Mouse (Mus musculus) lung, postnatal 36 days (tissue): ENCODE results near the gene Rp9.
A peak's percentile ranks its signal among the peaks of the same experiment; 100 is the strongest.
"Not testable (repeated sequence)": the region's sequence is repeated elsewhere in the genome, so short reads cannot be mapped to it uniquely, and the experiment has no call there.

ENCODE experiments used
- DNase-seq: peaks from one replicate; pipeline ENCODE4 v3.0.0; 2022; ENCODE audit warnings: mixed read lengths

The Rp9 gene

DNA sequence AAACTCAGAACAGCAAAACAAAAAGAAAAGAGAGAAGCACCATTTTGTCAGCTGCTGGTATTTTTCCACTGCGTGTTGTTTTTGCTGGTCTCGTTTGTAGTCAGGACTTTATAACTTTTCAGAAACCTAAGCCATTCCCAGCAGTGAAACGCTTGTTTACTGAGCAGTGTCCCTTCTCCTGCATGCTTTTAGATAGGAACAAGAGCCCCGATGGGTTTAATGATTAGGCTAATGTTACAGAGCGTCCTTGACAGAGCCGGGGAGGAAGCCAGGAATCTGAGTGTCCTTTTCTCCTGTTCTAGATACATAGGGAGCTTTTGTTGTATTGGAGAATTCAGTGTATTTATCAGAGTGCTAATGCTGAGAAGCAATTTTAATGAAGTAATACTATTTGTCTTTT is 52.0 kb downstream of the Rp9 start:
- DNase-seq = no peak

DNA sequence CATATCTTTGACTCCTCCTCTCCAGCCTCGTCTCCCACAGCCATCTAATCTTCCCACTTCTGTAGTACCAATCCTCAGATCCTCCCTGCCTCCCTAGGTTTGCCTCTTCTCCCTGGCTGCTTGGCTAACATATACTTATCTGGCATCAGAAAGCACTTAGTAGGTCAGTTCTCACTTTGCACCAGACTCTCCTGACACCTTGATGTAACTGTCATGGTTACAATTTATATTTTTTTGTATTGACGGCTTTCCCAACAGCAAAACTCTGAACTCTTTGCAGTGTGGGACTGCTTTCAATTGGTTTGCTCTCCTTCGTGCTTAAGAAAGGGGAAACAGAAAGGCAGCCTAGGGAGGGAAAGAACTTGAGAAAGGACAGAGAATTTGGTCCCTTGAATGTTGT is 53.4 kb downstream of the Rp9 start:
- DNase-seq = no peak

DNA sequence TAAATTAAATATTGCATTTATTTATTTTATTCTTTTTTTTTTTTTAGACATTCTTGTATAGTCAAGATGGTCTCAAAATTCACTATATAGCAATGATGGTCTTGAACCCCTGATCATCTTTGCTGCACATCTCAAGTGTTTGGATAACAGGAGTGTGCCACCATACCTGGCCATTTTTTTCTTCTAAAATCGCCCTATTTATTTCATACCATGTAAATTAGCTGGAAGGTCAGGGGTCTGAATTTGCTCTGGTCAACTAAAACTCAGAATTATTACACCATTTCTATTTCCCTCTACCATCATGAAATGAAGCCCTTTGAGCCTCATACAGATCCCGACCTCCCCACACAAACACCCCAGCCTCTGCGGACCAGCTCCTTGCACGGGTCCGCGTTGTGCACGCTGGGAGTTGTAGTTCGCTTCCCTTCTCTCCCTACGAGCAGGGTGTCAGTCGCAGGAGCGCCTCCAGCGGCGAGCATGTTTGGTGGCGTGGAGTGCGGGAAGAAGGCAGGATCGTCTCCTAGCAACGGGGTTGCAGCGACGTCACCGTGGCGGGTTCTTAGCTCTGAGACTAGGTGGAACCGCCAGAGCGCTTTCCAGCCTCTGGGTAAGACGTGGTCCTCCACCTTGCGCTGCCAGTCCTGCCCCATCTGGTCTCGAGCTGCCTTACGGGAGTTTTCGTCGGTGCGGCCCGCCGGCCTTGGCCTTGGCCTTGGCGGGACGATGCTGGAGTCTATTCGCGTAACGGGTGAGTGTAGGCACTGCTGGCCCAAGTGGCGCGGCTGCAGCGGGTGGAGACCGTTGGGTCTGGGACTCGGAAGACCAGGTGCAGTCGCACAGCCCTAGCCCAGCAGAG is 58.3 kb downstream of the Rp9 start, which contains the start of gene 9530077C05Rik:
Gene 9530077C05Rik, plus strand, starts transcription at position 512 of the 856 bp plus-strand sequence.
- DNase-seq = peak; percentile 99

DNA sequence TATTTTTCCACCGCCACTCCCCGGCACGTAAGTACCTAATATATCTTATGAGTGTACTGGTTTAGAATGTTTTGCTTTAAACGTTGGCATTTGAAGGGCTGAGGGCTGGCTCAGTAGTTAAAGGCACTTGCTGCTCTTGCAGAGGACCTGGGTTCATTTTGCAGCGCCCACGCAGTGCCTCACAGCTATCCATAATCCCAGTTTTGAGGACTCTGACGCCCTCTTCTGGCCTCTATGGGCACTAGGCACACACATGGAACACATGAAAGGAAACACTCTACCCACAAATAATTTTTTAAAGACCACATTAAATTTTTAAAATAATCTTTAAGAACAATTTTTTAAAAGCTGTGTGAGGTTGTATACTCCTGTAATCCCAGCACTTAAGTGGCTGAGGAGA is 60.0 kb downstream of the Rp9 start:
- DNase-seq = no peak

DNA sequence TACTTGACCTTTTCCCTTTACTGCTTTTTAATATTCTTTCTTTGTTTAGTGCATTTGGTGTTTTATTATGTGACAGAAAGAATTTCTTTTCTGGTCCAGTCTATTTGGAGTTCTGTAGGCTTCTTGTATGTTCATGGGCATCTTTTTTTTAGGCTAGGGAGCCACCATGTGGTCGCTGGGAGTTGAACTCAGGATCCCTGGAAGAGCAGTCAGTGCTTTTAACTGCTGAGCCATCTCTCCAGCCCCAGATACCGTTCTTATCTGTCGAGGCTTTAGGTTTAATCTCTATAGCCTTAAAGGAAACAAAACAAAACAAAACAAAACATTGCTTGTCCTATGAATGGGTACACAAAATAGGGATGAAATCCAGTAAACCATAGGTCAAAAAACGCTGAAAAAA is 61.2 kb downstream of the Rp9 start:
- DNase-seq = peak; percentile 53

DNA sequence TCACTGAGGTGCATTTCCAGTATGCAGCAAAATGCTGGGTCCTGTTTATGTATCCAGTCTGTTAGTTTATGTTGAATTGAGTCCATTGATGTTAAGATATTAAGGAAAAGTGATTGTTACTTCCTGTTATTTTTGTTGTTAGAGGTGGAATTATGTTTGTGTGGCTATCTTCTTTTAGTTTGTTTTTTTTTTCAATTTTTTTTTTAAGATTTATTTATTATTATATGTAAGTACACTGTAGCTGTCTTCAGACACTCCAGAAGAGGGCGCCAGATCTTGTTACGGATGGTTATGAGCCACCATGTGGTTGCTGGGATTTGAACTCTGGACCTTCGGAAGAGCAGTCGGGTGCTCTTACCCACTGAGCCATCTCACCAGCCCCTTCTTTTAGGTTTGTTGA is 61.9 kb downstream of the Rp9 start:
- DNase-seq = not testable (repeated sequence)

DNA sequence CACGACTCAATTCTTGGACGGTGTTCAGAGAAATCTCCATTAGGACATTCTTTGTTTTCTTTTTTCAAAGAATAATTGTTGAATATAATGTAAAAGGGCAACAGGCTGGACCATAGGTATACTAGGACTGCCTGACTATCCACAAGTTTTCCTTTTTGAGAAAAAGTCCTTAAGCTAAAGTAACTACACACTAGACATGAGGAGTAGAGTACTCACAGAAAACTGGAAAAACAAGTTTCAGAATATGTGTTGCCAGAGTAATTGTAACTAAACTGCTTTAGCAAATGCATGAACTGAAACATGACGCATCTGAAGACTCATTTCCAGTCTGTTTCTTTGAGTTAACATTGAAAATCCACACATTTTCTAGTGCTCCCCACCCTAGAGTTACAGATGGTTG is 64.1 kb downstream of the Rp9 start:
- DNase-seq = peak; percentile 10

DNA sequence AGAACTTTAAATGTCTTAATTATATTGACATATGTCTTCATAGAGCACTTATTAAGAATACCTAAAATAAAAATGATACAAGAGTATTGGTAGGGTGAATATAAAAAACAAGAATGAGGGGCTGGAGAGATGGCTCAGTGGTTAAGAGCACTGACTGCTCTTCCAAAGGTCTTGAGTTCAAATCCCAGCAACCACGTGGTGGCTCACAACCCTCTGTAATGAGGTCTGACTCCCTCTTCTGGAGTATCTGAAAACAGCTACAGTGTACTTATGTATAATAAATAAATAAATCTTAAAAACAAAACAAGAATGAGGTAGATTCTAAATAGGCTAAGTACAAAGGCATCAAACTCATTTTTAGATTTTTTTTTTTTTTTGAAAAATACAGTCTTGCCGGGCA is 66.0 kb downstream of the Rp9 start:
- not testable (repeated sequence) for DNase-seq

DNA sequence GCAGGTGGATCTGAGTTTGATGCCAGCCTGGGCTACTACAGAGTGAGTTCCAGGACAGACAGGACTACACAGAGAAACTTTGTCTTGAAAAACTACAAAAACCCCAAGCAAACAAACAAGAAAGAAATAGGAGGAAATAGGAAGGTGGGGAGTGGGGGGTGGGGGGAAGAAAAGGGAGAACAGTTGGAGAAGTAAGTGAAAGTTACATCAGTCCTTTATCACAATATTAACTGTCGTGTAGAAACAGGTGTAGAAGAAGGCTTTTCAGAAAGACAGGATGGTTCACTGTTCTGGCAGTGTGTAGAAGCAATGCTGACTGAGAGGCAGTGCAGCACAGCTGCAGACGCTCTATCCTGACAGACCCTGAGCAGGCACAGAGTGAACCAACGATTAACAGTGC is 66.6 kb downstream of the Rp9 start:
- DNase-seq = no peak

DNA sequence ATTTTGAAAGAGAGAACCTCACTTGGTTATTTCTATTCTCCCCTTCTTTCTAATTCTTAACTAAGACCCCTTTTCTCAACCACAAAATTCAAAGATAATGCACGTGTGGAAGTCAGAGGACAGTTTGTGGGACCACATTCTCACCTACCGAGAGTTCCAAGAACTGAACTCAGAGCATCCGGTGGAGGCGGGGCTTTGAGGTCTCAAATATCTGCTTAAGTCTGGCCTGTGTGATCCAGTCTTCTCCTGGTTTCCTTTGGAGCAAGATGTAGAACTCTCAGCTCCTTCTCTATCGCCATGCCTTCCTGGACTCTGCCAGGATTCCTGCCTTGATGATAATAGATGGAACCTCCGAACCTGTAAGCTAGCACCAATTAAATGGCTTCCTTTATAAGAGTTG is 67.5 kb downstream of the Rp9 start:
- DNase-seq = no peak

DNA sequence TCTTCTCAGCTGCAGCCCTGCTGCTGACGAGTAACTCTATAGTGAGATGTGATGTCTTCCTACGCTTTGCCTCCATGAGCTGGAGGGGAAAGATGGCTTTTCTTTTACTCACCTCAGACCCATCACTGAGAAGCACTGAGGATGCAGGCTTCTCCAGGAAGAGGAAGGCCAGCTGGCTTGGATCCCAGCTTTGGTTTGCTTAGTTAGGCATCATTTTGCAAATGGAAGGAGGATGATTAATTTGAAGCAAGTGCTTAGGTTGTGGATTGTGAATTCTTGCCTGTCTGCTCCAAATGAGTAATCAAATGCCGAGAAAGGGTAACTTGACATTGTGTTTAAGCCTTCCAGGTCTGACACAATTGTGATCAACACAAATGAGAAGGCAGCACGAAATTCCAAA is 70.5 kb downstream of the Rp9 start:
- no peak for DNase-seq

DNA sequence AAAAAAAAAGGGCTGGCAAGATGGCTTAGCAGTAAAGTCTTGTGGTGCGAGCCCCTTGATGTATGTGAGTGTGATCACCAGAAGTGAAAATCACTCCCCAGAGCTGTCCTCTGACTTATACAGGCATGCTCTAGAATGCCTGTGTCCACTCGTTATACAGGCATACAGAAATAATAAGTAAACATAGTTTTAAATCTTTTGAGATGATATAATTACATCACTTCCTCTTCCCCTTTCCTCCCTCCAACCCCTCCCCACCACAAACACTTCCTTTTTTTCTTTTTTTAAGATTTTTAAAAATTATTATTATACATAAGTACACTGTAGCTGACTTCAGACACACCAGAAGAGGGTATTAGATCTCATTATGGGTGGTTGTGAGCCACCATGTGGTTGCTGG is 74.8 kb downstream of the Rp9 start:
- DNase-seq = no peak

DNA sequence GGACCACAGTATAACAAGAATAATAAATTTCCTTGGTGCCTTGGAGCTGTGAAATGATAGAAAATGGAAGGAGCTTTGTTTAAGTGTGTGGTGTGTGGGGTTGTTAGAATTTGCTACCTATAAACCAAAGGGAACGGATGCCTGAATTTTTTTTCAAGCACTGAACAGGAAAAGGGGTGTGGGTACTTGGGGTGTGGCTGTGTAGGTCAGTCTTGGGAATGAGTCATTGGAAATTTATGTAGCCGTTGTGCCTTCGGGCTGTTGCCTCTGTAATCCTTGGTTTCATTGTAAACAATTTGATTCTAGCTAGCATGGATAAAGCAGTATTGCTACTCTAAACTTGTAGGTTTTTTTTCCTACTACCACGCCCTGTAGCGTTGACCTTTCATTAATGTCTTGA is 79.2 kb downstream of the Rp9 start:
- peak; percentile 39 for DNase-seq

DNA sequence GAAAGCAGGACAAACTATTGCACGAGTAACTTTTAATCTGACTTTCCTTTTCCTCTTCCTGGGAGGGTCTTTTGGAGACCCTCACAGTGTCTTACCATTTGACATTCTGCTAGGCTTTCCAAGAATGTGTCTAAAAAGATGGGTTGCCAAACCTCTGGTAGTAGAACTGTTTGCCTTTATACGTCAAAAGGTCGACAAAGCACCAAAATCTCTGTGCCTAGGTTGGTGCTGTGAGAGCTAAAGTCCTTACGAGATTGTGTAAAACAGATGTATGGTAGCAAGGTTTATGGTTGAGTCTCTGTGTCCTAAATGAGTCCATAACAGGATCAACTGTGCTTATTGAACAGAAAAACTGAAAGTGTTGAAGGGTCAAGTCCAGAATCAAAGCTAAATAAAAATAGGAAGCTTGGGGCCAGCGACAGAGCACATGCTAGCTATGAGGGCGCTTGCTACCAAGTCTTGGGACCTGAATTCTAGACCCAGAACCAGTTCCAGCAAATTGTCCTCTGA is 79.8 kb downstream of the Rp9 start:
- DNase-seq = no peak

DNA sequence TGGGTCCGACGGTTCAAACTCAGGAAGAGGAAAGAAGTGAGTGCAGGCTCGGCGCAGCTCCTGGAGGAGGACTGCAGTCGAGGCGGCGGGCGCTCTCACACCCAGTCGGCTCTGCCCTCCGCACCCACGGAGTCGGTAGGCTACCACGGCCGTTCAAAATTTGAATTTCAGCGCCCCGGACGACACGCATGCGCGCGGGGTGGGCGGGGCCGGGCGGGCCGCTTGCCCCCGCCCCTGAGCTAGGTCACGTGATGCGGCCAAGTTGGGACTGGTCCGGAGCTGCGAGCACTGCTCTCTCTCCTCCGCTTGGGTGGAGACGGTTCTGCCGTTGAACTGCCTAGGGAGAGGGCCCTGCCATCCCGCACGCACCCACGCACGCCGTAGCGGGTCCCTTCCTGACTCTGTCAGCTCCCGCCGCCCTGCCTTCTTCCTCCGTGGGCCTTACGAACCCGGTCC is 80.5 kb downstream of the Rp9 start, which contains the start of gene Anln:
Gene Anln, minus strand, starts transcription at position 168 of the 456 bp plus-strand sequence.
- DNase-seq = peak; percentile 94

DNA sequence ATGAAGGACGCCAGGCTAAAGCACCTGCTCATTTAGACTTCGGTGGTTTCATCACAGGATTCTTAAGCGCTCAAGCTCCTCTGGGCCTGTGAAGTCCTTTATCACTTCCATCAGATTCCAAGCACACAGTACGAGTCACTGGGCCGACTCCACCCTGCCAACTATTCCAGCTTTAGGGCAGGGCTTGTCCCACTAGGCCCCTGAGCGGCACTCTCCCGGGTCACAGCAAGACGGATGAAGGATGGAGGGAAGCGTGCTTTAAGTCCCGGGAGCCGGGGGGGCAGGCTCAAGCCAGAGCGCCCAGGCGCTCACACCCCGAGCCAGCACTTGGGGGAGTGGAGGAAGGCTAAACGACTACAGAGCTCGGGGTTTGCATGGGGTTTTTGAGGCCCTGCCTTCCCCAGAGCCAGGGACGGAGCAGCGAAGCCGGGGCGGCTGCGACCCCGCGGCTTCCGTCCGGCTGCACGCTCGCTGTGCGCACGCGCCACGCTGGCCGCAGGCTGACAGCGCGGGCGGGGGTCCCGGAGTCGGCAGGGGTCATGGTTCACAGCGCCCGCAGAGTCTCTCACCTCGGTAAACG is 81.1 kb downstream of the Rp9 start:
- no peak for DNase-seq

DNA sequence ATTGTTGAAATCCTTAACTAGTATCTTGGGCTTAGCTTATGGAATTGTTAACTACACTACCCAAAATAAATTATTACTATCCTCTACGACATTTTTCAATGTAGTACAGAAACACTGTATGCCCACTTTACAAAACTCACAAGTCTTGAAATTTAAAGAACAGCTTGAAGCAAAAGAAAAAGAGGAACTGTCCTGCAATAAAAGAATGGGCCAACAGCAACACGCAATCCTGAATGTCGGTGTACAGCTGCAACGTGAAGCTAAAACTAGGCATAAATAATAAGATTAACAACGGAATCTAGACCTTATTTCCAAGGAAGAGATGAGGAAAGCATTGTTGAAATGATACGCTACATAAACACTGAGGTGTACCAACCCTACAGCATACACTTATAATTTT is 81.6 kb downstream of the Rp9 start:
- DNase-seq = peak; percentile 13

DNA sequence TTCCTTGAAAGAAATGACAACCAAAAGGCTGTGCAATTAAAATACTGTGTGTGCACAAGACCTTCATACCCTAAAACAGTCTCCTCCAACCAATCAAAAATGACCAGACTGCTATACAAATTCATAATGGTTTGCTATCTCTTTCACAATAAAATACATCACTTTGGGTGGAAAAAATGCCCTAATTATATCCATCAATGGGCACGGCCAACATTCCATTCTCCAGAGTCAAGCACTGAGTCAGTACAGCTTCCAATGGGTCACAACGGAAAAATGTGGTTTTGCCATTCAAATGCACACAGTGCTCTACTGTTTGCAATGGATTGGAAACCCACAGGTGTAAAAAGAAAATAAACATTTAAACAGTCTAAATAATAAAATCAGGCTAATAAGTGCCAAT is 83.7 kb downstream of the Rp9 start:
- DNase-seq = peak; percentile 21

DNA sequence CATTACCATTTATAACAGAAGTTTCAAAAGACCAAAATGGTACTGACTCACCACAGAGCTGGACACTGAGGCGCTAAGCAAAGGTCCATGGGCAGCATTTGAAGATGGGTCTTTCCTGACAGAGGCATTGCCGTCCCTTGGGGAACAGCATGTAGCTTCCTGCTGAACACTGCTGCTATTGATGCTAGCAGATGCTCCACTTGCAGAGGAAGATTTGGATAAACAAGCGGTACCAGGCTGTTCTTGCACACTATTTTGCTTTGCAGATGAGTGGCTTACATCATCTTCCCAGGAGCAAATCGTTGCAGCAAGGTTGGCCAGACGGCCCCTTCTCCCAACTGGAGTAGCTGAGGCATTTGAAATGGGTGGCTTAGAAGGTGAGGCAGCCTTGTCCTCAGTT is 93.5 kb downstream of the Rp9 start:
- DNase-seq = no peak

DNA sequence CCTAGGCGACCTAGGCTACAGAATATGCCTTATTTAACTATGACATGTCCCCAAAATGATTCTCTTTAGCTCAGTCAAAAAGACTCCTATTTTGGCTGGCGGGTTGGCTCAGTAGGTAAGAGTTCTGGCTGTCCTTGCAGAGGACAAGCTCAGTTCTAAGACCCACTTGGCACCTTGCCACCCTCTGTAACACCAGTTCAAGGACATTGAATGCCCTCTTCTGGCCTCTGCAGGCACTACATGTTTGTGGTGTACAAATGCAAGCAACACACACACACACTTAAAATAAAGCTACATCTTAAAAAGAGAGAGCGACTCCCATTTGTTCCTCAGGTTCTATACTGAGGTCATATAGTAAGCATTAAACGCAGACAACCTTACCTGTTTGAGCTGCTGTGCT is 96.8 kb downstream of the Rp9 start:
- peak; percentile 35 for DNase-seq

DNA sequence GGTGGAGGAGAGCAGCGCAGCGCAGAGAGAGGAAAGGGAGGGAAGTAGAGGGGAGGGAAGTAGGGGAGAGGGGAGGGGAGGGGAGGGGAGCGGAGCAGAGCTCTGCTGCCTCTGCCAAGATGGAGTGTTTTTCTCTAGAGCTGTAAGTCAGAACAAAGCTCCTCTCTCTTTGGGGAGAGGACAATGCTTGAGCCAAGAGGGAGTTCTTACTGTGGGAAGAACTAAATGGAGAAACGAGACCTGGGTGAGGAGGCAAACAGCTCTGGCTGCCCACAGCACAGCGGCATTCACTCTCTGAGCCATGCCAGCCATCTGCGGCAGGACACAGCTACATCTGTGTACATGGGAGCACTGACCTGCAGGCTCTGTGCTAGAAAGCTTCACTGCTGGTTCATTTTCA is 101.5 kb downstream of the Rp9 start:
- DNase-seq = peak; percentile 38

DNA sequence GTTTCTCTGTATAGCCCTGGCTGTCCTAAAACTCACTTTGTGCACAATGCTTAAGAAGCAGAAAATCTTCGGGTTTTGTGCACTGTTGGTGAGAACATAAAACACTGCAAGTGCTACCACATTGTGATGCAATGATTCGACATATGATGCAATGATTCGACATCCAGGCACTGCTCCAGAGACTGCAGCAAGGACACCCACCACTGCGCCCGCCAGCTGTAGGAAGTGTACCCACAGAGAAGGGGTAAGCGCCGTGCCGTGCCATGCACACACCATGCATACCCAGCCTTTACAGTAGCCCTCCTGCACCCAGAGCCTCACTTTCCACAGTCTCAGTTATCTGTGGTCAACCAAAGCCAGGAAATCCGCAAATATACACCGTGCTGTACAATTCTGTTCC is 102.9 kb downstream of the Rp9 start:
- DNase-seq = peak; percentile 43

DNA sequence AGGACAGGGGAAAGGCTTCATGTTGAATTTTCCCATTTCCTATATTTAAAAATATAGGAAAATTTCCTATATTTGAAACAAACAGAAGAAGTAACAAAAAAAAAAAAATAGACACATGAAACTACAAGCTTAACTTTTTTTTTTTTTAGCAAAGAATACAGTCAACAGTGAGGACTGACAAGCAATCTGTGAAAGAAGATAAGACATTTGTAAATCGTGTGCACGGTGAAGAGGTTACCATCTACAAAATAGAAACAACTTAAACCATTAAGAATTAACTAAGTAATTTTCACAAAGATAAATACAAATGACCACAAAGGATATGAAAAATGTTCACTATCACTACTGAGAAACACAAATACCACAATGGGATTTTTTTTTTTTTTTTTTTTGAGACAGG is 103.3 kb downstream of the Rp9 start:
- no peak for DNase-seq
